Mouse (Mus musculus): Measurements from ENCODE around the gene Slc41a2.
A peak's percentile ranks its signal among the peaks of the same experiment; 100 is the strongest.

- TF ChIP-seq CTCF (IDR thresholded peaks at IDR 0.05), result peak; percentile 64
- no peak for TF ChIP-seq EP300 (IDR thresholded peaks at IDR 0.05; ENCODE audit: insufficient read depth, low read depth, low read length)
These were observed 42.9 kb downstream of the Slc41a2 start for GRCm38 (mm10) chr10:83294746-83295145.

Data from heart, adult 2 months (tissue).